ENCODE assay signal across 30 mouse cellular contexts in genomic region chr12:5566231-5566630, GRCm38 (mm10).
DNase-seq lines count a peak whose midpoint lies in the region; ATAC-seq and TF ChIP-seq lines count a peak whose summit lies in the region.
"Had no signal": no experiment of that assay in that cellular context is flagged by ENCODE, and none has a peak within 500 bp of the region (broad histone marks: within the 10 kb centered on the region; RNA-seq: fewer than 3 reads in every experiment).

No protein-coding gene starts in this region.

- no peak for TF ChIP-seq POLR2A in kidney, adult 2 months (IDR thresholded peaks at IDR 0.05; ENCODE audit: low read depth, low read length)

- H3K27ac ChIP-seq in kidney, postnatal 0 days: no peak overlapping the region
- no peak overlapping the region for H3K27ac ChIP-seq in kidney, adult 2 months (ENCODE audit: insufficient read depth, low read depth, low read length)
- H3K27ac ChIP-seq in midbrain, embryonic 14.5 days (replicated peaks; ENCODE audit: low read depth, low read length): no peak overlapping the region
- H3K27ac ChIP-seq: gastrocnemius, adult 2 months; heart, adult 2 months; hindbrain, embryonic 15.5 days; liver, embryonic 14.5 days; macrophage; neural tube, embryonic 12.5 days; stomach, embryonic 15.5 days had no signal

- peak; percentile 10 for DNase-seq in embryo, embryonic 11 days
- no peak for DNase-seq in embryo, embryonic 10 days (ENCODE audit: low spot score)
- no peak for DNase-seq in kidney, postnatal 0 days (ENCODE audit: low spot score)
- no peak for DNase-seq in kidney, adult 2 months
- no peak for DNase-seq in Patski (ENCODE audit: low read depth, low spot score)
- DNase-seq in midbrain, embryonic 14.5 days: peak; percentile 26
- no peak for DNase-seq in ovary, adult 18-20 months (ENCODE audit: low spot score)
- DNase-seq: adrenal gland, postnatal 10 days; cerebellum, adult 11-12 months; cerebellum, adult 9-11 months; gastrocnemius, adult 2 months; gastrocnemius, postnatal 36 days; heart, adult 2 months; kidney, adult 18-20 months; kidney, postnatal 4 days; liver; lung, adult 2 months; lung, postnatal 10 days; right cerebral cortex, postnatal 14 days; thymus, postnatal 14 days had no signal

- POLR2A ChIA-PET in Patski (lab: Charles Lee): no interaction called here

- H3K4me3 ChIP-seq in kidney, postnatal 0 days (replicated peaks; ENCODE audit: low read depth, low read length): no peak overlapping the region
- no peak overlapping the region for H3K4me3 ChIP-seq in kidney, adult 2 months (ENCODE audit: insufficient read depth, low read depth, low read length)
- no peak overlapping the region for H3K4me3 ChIP-seq in midbrain, embryonic 14.5 days (replicated peaks; ENCODE audit: low read depth, low read length)
- H3K4me3 ChIP-seq: gastrocnemius, adult 2 months; heart, adult 2 months; heart, embryonic 12.5 days; hindbrain, embryonic 15.5 days; myocyte; neural tube, embryonic 12.5 days; stomach, embryonic 15.5 days had no signal

- no peak overlapping the region for H3K9ac ChIP-seq in kidney, postnatal 0 days (ENCODE audit: low read depth, low read length)
- no peak overlapping the region for H3K9ac ChIP-seq in midbrain, embryonic 14.5 days (replicated peaks; ENCODE audit: low read length)
- H3K9ac ChIP-seq: heart, embryonic 12.5 days; hindbrain, embryonic 15.5 days; liver, embryonic 14.5 days; neural tube, embryonic 12.5 days; stomach, embryonic 15.5 days had no signal

- in situ Hi-C loops in Patski (cut with MboI; ENCODE audit: low pct_unique_long_range_greater_than_20kb): loop anchor here (10.0 kb wide), 1 partner anchor 351 kb away; no protein-coding TSS in a partner anchor

- H3K4me2 ChIP-seq in kidney, postnatal 0 days (ENCODE audit: low read length): no peak overlapping the region
- H3K4me2 ChIP-seq in midbrain, embryonic 14.5 days (ENCODE audit: low read length): no peak overlapping the region
- H3K4me2 ChIP-seq: heart, embryonic 12.5 days; hindbrain, embryonic 15.5 days; neural tube, embryonic 12.5 days; stomach, embryonic 15.5 days had no signal

- no peaks in the 10 kb centered on the region for H3K27me3 ChIP-seq in kidney, postnatal 0 days (ENCODE audit: insufficient read depth, low read length)
- no peaks in the 10 kb centered on the region for H3K27me3 ChIP-seq in kidney, adult 2 months (replicated peaks; ENCODE audit: control insufficient read depth, insufficient read depth, low read length)
- H3K27me3 ChIP-seq in Patski: no peaks in the 10 kb centered on the region
- no peaks in the 10 kb centered on the region for H3K27me3 ChIP-seq in midbrain, embryonic 14.5 days (ENCODE audit: control insufficient read depth, insufficient read depth, low read length)
- H3K27me3 ChIP-seq: CH12.LX; heart, embryonic 12.5 days; hindbrain, embryonic 15.5 days; neural tube, embryonic 12.5 days; stomach, embryonic 15.5 days had no signal

- TF ChIP-seq CTCF in kidney, postnatal 0 days (IDR thresholded peaks at IDR 0.05; ENCODE audit: low read depth): peak; percentile 5; the same call in 1 of the 2 replicates
- no peak for TF ChIP-seq CTCF in kidney, adult 2 months (conservative IDR thresholded peaks at IDR 0.05; ENCODE audit: insufficient read depth, insufficient read length, low read depth, low read length)
- peak; percentile 25 for TF ChIP-seq CTCF in Patski (IDR thresholded peaks at IDR 0.05)

- H3K4me1 ChIP-seq in kidney, postnatal 0 days (replicated peaks; ENCODE audit: insufficient read depth, low read length): no peaks in the 10 kb centered on the region
- no peaks in the 10 kb centered on the region for H3K4me1 ChIP-seq in kidney, adult 2 months (ENCODE audit: control insufficient read depth, insufficient read depth, low read length)
- peaks cover 3% of the 10 kb centered on the region; the same call in 1 of the 2 replicates for H3K4me1 ChIP-seq in midbrain, embryonic 14.5 days (ENCODE audit: control insufficient read depth, insufficient read depth, low read length)
- H3K4me1 ChIP-seq: heart, embryonic 12.5 days; hindbrain, embryonic 15.5 days; neural tube, embryonic 12.5 days; stomach, embryonic 15.5 days had no signal

- CTCF ChIA-PET in Patski (lab: Charles Lee): no interaction called here

- no peaks in the 10 kb centered on the region for H3K9me3 ChIP-seq in kidney, postnatal 0 days (replicated peaks; ENCODE audit: low read length)
- H3K9me3 ChIP-seq in midbrain, embryonic 14.5 days (ENCODE audit: control insufficient read depth, low read length): no peaks in the 10 kb centered on the region
- H3K9me3 ChIP-seq: heart, embryonic 12.5 days; hindbrain, embryonic 15.5 days; neural tube, embryonic 12.5 days; stomach, embryonic 15.5 days had no signal

- 29% methylated on average over 2 of the region's 2 CpGs for WGBS in kidney, postnatal 0 days
- WGBS in kidney, adult 2 months: 30% methylated on average over 2 of the region's 2 CpGs
- 17% methylated on average over 2 of the region's 2 CpGs for WGBS in midbrain, embryonic 14.5 days

- no peak for ATAC-seq in kidney, postnatal 0 days (replicated peaks; ENCODE audit: low FRiP score, low read depth)
- ATAC-seq in Patski: no peak
- ATAC-seq in midbrain, embryonic 14.5 days (ENCODE audit: low FRiP score, low TSS enrichment): no peak
- ATAC-seq in megakaryocyte progenitor cell, adult 5-6 weeks (replicated peaks; ENCODE audit: poor library complexity): no peak
- ATAC-seq: forebrain, embryonic 14.5 days had no signal

- no peaks in the 10 kb centered on the region for H3K36me3 ChIP-seq in kidney, postnatal 0 days (ENCODE audit: insufficient read depth, low read length)
- no peaks in the 10 kb centered on the region for H3K36me3 ChIP-seq in kidney, adult 2 months (ENCODE audit: control insufficient read depth, insufficient read depth, low read length)
- H3K36me3 ChIP-seq in midbrain, embryonic 14.5 days (ENCODE audit: control insufficient read depth, insufficient read depth, low read length): no peaks in the 10 kb centered on the region
- H3K36me3 ChIP-seq: heart, embryonic 12.5 days; hindbrain, embryonic 15.5 days; neural tube, embryonic 12.5 days; stomach, embryonic 15.5 days had no signal

Comparison
In these comparisons a context has a peak if more than half of its experiments do, and no peak if none do; other contexts are left out.
1. DNase-seq: peak in embryo, embryonic 11 days (single experiment) and midbrain, embryonic 14.5 days (single experiment); none in embryo, embryonic 10 days (single experiment), kidney, postnatal 0 days (single experiment), kidney, adult 2 months (single experiment), Patski (single experiment) and ovary, adult 18-20 months (single experiment).